Mouse (Mus musculus): Measurements from ENCODE around the gene Map10. TPM values are rescaled to one million over a fixed set of nuclear protein-coding genes. Genes with fewer than 3 reads are reported as not detected.

Gene Map10
- polyA plus RNA-seq, 1 experiment = not detected

DNA sequence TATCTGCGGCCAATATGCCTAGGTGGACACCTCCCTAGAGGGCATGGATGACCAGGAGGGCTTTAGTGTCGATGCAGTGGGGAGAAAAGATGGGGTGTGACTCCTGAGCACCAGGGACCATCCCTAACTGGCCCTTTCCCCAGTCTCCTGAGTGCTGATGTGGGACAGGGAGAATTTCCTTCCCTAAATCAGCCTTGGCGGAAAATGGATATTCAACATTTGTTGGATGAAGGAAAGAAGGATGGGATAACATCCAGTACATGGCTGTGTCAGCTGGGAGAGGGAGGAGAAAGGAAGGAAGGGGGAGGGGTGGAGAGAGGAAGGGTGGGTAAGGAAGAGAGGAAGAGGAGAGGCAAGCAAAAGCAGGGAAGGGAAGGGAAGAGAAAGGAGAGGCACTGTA, 21.3 kb downstream of the Map10 start:
- Histone ChIP-seq H3K27me3 (ENCODE audit: control insufficient read depth, insufficient read depth, insufficient read length) (no peaks in the 10 kb centered on the region), H3K4me3 (no peak overlapping the region), H3K4me2 (ENCODE audit: low read depth) (no peak overlapping the region), H3K36me3 (ENCODE audit: control insufficient read depth, insufficient read depth) (no peaks in the 10 kb centered on the region), H3K79me2 (ENCODE audit: control insufficient read depth, insufficient read depth) (no peaks in the 10 kb centered on the region), H3ac (ENCODE audit: control insufficient read depth, insufficient read length) (no peak overlapping the region)
- TF ChIP-seq USF1 (IDR thresholded peaks at IDR 0.05; ENCODE audit: low read depth) (no peak), MYOD1 (IDR thresholded peaks at IDR 0.05; ENCODE audit: control insufficient read depth in 1 of 3, insufficient read length in 2 of 3, low read depth in 2 of 3) (no peak), E2F4 (IDR thresholded peaks at IDR 0.05; ENCODE audit: insufficient read depth) (no peak), CEBPB (IDR thresholded peaks at IDR 0.05; ENCODE audit: insufficient read depth, poor library complexity, severe bottlenecking) (no peak), MAX (IDR thresholded peaks at IDR 0.05; ENCODE audit: low read depth) (no peak), TCF3 (IDR thresholded peaks at IDR 0.05; ENCODE audit: insufficient read length, low read depth) (no peak), REST (IDR thresholded peaks at IDR 0.05; ENCODE audit: insufficient read depth, insufficient read length) (no peak), POLR2AphosphoS2 (IDR thresholded peaks at IDR 0.05; ENCODE audit: insufficient read length, low read depth) (no peak), MYOG (IDR thresholded peaks at IDR 0.05; ENCODE audit: control insufficient read depth in 1 of 3, insufficient read depth in 1 of 3, insufficient read length in 2 of 3, low read depth in 2 of 3) (no peak), POLR2A (IDR thresholded peaks at IDR 0.05; ENCODE audit: insufficient read length, low read depth) (no peak), SRF (IDR thresholded peaks at IDR 0.05; ENCODE audit: control insufficient read depth, insufficient read length, low read depth) (no peak), TCF12 (IDR thresholded peaks at IDR 0.05; ENCODE audit: insufficient read depth, poor library complexity, severe bottlenecking) (no peak)

DNA sequence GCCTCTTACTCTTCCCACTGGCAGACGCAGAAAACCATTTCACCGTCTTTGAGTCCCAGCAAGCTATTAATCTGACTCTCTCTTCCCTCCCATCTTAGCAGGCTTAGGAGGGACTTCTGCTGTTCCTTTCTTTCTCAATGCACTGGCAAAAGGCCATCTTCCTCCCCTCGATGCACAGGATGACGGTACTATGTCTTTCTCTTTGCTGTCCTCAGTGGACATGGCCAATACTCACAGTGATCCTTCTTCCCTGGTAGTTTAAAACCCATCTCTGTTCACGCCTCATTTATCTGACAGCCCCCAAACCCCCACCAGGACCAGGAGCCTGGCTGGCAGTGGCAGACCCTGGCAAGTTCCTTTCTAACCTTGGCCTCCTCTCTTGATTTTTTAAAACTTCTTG, 22.8 kb downstream of the Map10 start:
- TF ChIP-seq MYOD1 (IDR thresholded peaks at IDR 0.05; ENCODE audit: control insufficient read depth in 1 of 3, insufficient read length in 2 of 3, low read depth in 2 of 3) (no peak), POLR2AphosphoS2 (IDR thresholded peaks at IDR 0.05; ENCODE audit: insufficient read length, low read depth) (no peak), E2F4 (IDR thresholded peaks at IDR 0.05; ENCODE audit: insufficient read depth) (no peak), SRF (IDR thresholded peaks at IDR 0.05; ENCODE audit: control insufficient read depth, insufficient read length, low read depth) (no peak), MYOG (IDR thresholded peaks at IDR 0.05; ENCODE audit: control insufficient read depth in 1 of 3, insufficient read depth in 1 of 3, insufficient read length in 2 of 3, low read depth in 2 of 3) (no peak), CEBPB (IDR thresholded peaks at IDR 0.05; ENCODE audit: insufficient read depth, poor library complexity, severe bottlenecking) (no peak), POLR2A (IDR thresholded peaks at IDR 0.05; ENCODE audit: insufficient read length, low read depth) (no peak), REST (IDR thresholded peaks at IDR 0.05; ENCODE audit: insufficient read depth, insufficient read length) (no peak), TCF3 (IDR thresholded peaks at IDR 0.05; ENCODE audit: insufficient read length, low read depth) (no peak), MAX (IDR thresholded peaks at IDR 0.05; ENCODE audit: low read depth) (no peak), TCF12 (IDR thresholded peaks at IDR 0.05; ENCODE audit: insufficient read depth, poor library complexity, severe bottlenecking) (no peak)

DNA sequence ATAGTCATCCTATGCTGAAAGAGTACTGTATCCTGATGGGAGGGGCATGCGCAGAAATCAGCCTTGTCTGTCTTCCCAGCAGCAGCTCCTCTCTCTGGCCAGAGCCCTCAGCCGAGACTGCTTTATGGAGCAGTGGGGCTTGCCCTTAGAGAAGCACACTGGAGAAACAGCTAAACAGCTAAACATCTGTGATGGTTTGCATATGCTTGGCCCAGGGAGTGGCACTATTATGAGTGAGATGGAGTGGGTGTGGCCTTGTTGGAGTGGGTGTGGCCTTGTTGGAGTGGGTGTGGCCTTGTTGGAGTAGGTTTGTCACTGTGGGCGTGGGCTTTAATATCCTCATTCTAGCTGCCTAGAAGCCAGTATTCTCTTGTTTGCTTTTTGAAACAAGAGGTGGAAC, 23.6 kb downstream of the Map10 start:
- no peak for TF ChIP-seq MAX (IDR thresholded peaks at IDR 0.05; ENCODE audit: low read depth)
- TF ChIP-seq REST (IDR thresholded peaks at IDR 0.05; ENCODE audit: insufficient read depth, insufficient read length) = no peak
- no peak for TF ChIP-seq TCF12 (IDR thresholded peaks at IDR 0.05; ENCODE audit: insufficient read depth, poor library complexity, severe bottlenecking)
- TF ChIP-seq POLR2A (IDR thresholded peaks at IDR 0.05; ENCODE audit: insufficient read length, low read depth) = no peak
- no peak for TF ChIP-seq E2F4 (IDR thresholded peaks at IDR 0.05; ENCODE audit: insufficient read depth)
- TF ChIP-seq CEBPB (IDR thresholded peaks at IDR 0.05; ENCODE audit: insufficient read depth, poor library complexity, severe bottlenecking) = no peak
- no peak for TF ChIP-seq POLR2AphosphoS2 (IDR thresholded peaks at IDR 0.05; ENCODE audit: insufficient read length, low read depth)
- TF ChIP-seq SRF (IDR thresholded peaks at IDR 0.05; ENCODE audit: control insufficient read depth, insufficient read length, low read depth) = no peak
- TF ChIP-seq MYOD1 (IDR thresholded peaks at IDR 0.05; ENCODE audit: control insufficient read depth in 1 of 3, insufficient read length in 2 of 3, low read depth in 2 of 3) = no peak
- Histone ChIP-seq H3K79me2 (ENCODE audit: control insufficient read depth, insufficient read depth) (no peaks in the 10 kb centered on the region), H3K36me3 (ENCODE audit: control insufficient read depth, insufficient read depth) (no peaks in the 10 kb centered on the region), H3K27me3 (ENCODE audit: control insufficient read depth, insufficient read depth, insufficient read length) (no peaks in the 10 kb centered on the region), H3K4me3 (no peak overlapping the region), H3ac (ENCODE audit: control insufficient read depth, insufficient read length) (no peak overlapping the region), H3K4me2 (ENCODE audit: low read depth) (no peak overlapping the region)

More for the DNA sequence above, 22.8 kb downstream of the Map10 start:
- Histone ChIP-seq H3K27me3 (ENCODE audit: control insufficient read depth, insufficient read depth, insufficient read length) (no peaks in the 10 kb centered on the region), H3K36me3 (ENCODE audit: control insufficient read depth, insufficient read depth) (no peaks in the 10 kb centered on the region), H3K4me2 (ENCODE audit: low read depth) (no peak overlapping the region), H3K4me3 (no peak overlapping the region), H3K79me2 (ENCODE audit: control insufficient read depth, insufficient read depth) (no peaks in the 10 kb centered on the region), H3ac (ENCODE audit: control insufficient read depth, insufficient read length) (no peak overlapping the region)

DNA sequence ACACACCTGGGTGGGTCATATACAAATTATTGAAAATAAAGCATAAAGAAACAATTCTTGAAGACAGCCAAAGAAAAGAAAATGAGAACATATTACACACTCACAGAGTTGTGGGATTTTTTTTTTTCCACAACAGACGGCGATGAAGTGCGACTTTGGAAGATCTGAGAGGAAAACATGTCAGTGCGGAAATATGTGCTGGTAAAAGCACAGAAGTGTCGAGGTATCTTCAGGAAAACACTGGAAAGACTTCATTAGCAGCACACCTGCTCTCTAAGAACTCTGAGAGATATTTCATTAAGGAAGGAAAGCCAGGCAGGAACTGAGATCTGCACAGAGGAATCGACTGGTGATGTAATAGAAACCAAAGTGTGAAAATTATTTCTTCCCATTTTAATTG, 26.3 kb downstream of the Map10 start:
- H3K36me3 ChIP-seq (ENCODE audit: control insufficient read depth, insufficient read depth) = no peaks in the 10 kb centered on the region
- H3K79me2 ChIP-seq (ENCODE audit: control insufficient read depth, insufficient read depth) = no peaks in the 10 kb centered on the region
- H3K27me3 ChIP-seq (ENCODE audit: control insufficient read depth, insufficient read depth, insufficient read length) = no peaks in the 10 kb centered on the region
- no peak overlapping the region for H3K4me3 ChIP-seq
- H3ac ChIP-seq (ENCODE audit: control insufficient read depth, insufficient read length) = no peak overlapping the region
- H3K4me2 ChIP-seq (ENCODE audit: low read depth) = no peak overlapping the region
- TF ChIP-seq E2F4 (IDR thresholded peaks at IDR 0.05; ENCODE audit: insufficient read depth) (no peak), POLR2A (IDR thresholded peaks at IDR 0.05; ENCODE audit: insufficient read length, low read depth) (no peak), MYOG (IDR thresholded peaks at IDR 0.05; ENCODE audit: control insufficient read depth in 1 of 3, insufficient read depth in 1 of 3, insufficient read length in 2 of 3, low read depth in 2 of 3) (no peak), TCF12 (IDR thresholded peaks at IDR 0.05; ENCODE audit: insufficient read depth, poor library complexity, severe bottlenecking) (no peak), CEBPB (IDR thresholded peaks at IDR 0.05; ENCODE audit: insufficient read depth, poor library complexity, severe bottlenecking) (no peak), REST (IDR thresholded peaks at IDR 0.05; ENCODE audit: insufficient read depth, insufficient read length) (no peak), TCF3 (IDR thresholded peaks at IDR 0.05; ENCODE audit: insufficient read length, low read depth) (no peak), MYOD1 (IDR thresholded peaks at IDR 0.05; ENCODE audit: control insufficient read depth in 1 of 3, insufficient read length in 2 of 3, low read depth in 2 of 3) (no peak), POLR2AphosphoS2 (IDR thresholded peaks at IDR 0.05; ENCODE audit: insufficient read length, low read depth) (no peak), SRF (IDR thresholded peaks at IDR 0.05; ENCODE audit: control insufficient read depth, insufficient read length, low read depth) (no peak), USF1 (IDR thresholded peaks at IDR 0.05; ENCODE audit: low read depth) (no peak), MAX (IDR thresholded peaks at IDR 0.05; ENCODE audit: low read depth) (no peak)

Measured in myocyte (in vitro differentiated cells).